Mouse (Mus musculus) c-Kit-positive CD71-positive TER-119-positive erythroid progenitor cells, embryonic 14.5 days (primary cell): Measurements from ENCODE around the gene Alyref.
"Not testable (repeated sequence)": the region's sequence is repeated elsewhere in the genome, so short reads cannot be mapped to it uniquely, and the experiment has no call there.

ENCODE experiments used
- DNase-seq: peaks from one replicate; pipeline ENCODE4 v3.0.0-alpha.2; 2013; ENCODE audit warnings: low spot score

The Alyref gene

DNA sequence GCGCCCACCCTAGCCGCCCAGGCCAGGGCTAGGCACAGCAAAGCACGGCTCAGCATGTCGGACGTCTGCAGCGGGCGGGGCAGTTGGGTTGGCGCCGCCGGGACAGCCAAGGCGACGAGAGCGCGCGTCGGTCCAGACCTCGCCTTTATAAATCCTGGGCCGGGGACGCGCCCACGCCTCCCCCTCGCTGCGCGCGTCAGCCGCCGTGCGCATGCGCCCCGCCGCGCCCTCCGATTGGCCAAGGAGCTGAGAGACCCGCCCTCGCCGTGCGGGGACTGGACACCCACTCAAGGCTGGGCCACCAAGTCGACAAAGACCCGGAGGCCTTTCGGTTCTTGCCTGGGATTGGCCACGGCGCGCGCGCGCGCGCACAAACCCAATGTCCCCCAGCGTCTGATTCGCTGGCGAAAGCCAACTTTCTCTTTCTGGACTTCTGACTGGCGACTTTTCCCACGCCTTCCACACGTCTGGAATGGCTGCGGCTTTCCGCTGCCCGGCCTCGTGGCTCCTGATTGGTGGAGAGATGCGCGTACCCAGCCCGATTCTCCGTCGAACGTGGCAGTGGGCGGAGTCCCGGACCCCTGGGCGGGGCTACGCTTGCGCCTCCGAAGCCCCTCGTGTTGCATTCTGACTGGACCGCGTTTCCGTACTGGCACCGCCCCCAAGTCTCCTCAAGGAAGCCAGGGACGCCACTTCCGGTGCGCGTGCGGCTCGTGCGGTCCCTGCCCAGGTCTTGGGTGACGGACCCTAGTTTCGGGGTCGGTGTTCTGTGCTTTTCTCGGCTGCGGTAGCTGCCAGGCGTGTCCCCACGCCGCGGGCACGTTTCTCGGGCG, 25.2 kb downstream of the Alyref start, which contains the start of gene P4hb:
Gene P4hb, minus strand, starts transcription at position 502 of the 833 bp plus-strand sequence.
- peak; percentile 98 for DNase-seq

DNA sequence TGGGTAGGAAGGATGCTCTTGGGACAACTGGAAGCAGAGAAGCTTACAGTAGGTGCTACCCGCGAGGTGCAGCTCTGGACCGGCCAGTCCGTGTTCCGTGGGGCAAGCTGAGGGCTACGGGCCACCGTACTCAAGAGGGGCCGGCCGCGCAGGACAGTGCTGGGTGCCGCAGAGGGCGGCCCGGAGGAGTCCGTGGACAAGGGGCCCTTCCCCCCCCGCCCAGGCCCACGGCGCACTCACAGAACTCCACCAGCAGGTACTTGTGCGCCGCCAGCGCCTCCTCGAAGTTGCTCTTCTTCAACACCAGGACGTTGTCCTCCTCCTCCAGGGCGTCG, 25.8 kb downstream of the Alyref start:
- no peak for DNase-seq

DNA sequence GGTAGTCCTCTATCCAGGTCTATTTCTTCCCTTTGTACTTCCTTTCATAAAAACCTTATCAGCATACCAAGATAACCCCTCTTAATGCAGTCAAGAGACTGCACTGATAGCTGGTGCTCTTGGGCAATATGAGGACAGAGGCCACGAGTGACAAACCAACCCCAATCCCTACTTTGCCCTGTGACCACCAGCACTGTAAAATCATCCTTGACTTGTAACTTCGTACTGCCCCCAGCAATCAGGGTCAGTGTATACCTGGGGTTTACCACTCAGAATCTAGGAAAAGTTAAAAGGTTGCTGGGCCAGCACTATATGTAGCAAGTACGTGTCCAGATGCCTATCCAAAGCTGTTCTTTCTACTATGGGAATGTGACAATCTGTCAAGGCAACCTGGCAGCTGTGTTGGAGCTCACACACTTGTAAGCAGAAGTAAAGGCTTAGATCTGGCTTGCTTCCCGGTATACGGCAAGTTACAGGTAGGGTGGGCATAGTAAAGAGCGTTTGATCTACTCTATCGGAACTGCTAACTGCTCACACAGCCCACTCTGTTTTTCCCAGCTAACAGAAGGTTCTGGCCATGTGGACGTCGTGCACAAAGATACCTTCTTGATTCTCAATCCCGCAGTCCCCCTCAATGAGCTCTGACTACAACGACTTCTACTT, 26.3 kb downstream of the Alyref start:
- no peak for DNase-seq

DNA sequence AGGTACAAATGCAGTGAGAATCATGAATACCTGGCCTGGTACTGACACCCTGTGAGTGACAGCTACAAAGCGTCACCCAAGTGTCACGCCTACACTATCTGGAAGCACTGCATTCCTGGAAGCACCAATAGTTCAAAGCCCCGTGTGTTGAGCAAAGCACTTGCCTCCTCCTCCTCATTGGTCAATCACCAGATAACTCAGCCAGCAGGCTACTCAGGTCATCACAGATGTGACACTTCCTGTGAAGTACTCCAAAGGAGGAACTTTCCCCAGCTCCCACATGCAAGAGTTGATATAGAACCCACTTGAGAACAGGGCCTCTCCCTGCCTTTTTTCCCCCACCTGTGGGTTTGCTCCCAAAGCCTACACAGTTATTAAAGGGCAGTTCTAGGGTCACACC, 27.0 kb downstream of the Alyref start:
- DNase-seq, result no peak

DNA sequence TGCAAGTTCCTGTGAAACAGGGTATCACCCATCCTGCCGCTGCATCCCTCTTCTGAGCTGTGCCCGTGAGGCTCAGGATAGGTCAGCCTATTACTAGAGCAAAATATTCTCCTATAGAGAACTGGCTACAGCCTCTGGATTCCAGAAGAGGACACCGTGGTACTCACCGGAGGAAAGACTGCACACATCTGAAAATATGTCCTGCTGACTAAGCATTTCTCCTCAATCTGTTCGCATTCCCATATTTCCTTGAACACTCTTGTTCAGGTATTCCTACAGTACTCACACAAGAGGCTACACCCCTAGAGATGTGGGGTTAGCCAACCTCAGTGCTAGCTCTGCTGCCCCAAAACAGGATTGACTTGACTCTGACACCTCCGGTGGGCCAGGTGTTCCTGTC, 29.8 kb downstream of the Alyref start:
- no peak for DNase-seq

DNA sequence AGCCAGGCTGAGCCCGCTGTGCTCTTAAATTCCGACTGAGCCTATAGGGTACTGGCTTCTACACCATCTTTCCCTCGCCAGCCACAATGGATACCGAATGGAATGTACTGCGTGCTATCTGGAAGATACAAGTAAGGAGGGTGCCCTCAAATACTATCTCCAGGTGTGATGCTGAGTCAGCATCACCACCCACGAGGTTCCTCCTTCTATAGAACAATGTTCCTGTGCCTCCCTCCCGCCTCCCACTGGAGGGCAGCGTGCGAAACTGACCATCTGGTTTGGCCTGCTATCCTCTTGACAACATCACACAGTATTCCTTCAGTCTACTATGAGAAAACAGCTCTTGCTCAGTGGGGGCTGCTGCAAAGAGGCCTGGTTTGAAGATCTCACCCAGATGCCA, 33.1 kb downstream of the Alyref start:
- DNase-seq, result no peak

DNA sequence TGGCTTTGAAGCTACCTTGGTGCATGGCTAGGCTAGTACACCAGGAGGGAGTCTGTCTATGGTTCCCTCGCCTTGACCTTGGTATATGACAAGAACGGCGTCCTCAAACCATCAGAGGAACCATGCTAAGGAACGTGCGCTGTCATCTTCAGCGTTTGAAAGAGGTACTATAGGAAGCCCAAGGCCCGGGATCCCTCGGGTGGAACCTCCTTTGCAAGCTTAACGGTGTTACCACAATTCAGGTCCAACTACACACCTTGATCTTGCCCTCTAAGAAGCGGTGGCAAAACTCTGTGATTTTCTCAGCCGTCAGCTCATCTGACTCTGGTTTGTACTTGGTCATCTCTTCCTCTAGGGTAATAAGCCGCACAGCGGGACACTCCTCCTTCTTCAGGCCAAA, 35.2 kb downstream of the Alyref start:
- no peak for DNase-seq

DNA sequence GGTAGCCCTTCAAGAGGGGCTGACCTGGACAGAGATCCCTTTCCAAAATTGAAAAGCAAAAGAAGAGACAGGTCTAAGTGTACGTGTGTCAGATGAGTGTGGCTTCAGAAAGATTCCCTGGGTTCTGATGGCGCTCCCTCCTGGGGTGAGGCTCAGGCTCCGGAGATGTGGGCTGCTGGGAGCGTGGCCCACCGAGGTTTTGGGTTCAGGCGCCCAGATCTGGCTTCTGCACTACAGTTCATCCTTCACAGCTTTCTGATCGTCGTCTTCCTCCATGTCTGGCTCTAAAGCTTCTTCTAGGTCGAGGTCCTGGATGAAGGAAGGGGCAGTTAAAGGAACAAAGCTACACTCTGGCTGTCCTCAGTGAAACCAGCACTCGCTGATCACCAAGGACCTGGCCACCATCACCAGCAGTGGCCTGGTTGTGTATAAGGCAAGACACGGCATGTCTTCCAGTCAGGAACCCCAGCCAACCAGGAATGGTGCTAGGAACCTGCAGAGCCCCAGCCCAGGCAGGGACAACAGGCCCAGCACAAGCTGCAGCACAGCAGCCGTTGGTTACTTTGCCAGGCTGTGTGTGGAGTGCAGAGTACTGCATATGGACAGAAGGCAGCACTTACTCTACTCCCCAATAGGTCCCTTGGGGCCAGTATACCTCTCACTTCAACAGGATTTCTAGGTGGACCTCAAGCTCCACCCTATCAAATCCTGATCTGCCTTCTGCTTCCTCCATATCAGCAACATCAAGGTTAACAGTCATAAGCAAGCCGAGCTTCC, 37.0 kb downstream of the Alyref start:
- DNase-seq, result no peak

DNA sequence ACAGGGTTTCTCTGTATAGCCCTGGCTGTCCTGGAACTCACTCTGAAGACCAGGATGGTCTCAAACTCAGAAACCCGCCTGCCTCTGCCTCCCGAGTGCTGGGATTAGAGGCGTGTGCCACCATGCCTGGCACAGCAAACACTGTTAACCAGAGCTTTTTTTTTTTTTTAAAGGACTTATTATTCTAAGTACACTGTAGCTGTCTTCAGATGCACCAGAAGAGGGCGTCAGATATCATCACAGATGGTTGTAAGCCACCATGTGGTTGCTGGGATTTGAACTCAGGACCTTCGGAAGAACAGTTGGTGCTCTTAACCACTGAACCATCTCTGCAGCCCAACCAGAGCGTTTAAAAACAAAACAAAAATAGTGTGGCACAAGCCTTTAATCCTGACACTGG, 39.3 kb downstream of the Alyref start:
- not testable (repeated sequence) for DNase-seq

DNA sequence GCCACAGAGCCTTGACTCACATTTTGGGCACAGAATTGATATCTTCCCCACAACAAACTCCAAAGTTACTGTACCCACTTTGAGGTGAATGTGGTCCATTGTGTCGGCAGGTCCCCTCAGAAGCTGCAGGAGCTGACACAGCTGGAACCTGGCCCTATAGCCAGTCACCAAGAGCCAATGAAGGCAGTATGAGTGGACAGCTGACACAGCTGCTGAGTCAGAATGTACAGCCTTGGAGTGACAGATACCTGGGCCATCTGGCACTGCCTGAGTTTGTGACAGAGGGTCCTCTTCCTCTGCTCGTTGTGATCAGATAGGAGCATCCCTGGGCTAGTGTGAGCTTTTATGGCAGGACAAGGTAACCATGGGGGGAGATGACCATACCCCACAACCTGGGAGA, 42.9 kb downstream of the Alyref start:
- DNase-seq, result no peak

DNA sequence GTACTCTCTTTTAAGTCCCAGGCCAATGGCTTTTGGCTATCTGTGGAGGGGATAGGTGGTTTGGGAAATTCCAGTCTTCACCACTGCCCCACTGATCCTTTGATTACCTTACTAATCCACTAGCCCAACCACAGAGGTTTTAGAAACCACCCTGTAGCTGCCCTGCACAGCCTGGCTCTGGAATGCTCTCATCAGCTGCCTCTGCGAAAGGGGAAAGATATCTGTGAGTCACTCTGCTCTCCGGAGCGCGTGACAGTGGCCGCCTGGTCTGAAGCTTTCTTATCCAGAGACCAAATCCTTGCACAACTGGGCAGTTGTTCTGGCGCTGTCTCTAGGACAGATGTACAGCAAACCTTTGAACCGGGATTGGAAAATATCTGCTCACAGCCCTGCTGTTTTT, 43.3 kb downstream of the Alyref start:
- DNase-seq, result no peak

DNA sequence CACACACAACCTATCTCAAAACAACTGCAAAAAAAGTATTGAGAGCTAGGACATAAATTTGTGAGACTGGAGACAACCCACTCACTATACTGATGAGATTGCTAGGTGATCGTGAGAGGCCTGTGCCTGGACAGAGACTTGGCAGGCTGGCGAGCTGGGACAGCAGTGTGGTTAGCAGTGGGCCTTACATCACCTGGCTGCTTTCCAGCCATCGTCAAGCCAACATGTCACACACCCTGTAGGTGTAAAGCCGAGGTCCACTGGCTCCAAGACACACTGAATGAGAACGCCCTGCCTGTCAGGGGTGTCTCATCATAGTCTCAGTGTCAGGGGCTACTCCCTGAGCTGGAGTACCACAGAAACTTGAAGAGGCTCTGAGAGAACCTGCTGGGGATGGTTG, 45.4 kb downstream of the Alyref start:
- no peak for DNase-seq

DNA sequence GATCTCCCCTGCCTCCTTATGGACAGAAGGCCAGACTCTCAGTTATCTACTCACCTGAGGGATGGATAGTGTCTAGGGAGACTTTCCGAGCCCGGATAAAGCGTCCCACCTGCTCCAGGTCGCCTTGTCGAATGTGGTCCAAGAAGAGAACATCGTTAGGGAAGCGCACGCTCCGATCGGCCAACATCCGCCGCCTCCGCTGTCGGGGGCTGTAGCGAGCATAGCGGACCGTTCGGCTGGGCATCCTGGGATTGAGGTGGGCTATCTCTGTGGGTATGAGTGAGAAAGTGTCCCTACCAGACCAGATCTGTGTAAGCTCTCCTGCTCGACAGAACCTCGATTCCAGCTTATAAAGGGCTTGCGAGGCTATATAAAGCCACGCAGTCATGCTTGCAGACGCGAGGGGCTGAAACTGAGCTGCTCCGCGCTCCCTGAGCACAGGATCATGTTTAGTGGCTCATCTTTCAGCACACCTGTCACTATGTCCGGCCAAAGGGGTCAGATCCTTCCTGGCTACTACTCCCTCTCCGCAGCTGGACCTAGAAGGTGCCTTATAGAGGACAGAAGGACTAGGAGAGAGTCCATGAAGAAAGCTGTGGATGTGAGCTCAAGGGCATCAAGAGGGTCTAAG, 47.2 kb downstream of the Alyref start, which contains the start of gene Ppp1r27:
Gene Ppp1r27, minus strand, starts transcription at position 323 of the 631 bp plus-strand sequence.
- DNase-seq, result no peak

DNA sequence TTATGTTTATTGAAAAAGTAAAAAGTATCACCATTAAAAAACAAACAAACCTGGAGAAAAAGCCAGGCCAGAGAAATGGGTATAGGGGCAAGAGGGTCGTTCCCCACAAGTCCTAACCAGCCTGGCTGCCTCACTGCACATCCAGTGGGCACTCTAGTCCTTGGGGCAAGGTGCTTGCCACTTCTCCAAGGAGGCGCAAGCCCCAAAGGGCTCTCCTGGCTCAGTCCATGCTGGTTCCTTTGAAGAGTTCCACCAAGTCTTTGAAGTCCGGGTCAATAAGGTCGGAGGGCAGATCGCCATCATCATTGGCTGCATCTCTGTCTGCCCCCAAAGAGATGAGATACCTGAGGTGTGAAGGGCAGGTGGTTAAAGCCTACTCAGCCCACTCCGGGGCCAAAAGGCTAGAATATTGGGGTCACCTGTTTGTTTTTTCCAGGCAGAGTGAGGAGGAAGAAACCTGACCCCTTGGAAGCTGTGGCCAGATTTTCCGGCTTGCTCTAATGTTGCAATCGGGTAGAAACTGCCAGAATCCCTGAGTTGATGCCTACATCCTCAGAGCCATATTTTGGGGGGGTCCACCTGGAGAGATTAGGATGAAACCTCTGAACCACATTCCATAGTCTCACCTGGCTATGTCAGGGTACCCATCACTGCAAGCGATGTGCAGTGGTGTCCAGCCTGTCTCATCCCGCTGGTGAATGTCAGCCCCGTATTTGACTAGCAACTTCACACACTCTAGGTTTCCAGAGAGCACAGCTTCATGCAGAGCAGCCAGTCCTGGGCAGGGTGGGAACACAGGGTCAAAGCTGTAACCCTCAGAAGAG, 48.0 kb downstream of the Alyref start:
- DNase-seq, result no peak

DNA sequence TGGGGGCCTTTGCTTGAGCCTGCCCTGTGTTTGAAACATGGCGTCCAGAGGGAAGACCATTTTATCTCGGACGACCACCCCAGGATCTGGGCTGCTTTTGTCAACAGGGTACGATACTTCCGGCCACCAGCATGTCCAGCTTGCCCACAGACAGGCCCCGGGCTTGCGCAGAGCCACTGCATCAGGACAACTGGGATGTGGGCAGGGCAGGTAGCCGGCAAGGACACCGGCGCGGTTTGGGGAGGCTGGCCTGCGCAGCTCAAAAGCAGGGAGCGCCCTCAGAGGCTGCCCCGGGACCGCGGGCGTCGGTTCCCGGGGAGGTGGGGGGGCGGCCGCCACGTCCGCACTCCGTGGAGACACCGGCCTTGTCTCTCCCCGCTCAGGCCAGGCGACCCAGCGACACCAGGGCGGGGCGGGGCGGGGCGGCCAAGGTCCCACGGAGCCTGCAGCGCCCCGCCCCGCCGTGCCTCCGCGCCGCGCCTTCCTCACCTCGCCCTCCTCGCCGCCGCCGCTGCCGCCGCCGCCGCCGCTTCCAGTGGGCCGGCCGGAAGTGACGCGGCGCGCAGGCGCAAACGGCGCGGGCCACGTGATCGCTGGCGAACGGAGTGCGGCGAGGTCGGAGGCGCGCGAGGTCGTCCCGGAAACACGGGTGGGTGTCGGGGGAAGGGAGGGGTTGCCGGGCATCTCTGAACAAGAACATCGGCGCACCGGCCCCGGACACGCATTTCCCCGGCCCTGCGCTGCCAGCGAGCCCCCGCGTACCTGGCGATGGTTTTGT, 48.8 kb downstream of the Alyref start, which contains the start of gene Mcrip1:
Gene Mcrip1, minus strand, starts transcription at position 560 of the 778 bp plus-strand sequence.
- DNase-seq, result peak; percentile 87

DNA sequence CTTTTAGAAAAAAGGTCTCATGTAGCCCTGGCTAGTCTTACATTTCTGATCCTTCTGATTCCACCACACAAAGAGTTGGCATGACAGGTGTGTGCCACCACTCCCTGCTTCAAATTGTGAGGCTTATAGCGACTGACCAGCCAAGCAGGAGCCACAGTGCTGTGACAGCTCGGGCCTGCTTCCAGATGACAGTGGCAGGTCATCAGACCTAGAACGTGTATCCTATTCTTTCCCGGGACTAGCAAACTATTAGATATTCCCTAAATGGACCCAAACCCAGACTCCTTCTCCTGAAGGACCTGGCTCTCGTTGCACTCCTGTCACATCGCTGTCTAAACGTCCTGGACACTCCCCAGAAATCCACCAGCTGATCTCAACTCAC, 49.4 kb downstream of the Alyref start:
- peak; percentile 16 for DNase-seq

DNA sequence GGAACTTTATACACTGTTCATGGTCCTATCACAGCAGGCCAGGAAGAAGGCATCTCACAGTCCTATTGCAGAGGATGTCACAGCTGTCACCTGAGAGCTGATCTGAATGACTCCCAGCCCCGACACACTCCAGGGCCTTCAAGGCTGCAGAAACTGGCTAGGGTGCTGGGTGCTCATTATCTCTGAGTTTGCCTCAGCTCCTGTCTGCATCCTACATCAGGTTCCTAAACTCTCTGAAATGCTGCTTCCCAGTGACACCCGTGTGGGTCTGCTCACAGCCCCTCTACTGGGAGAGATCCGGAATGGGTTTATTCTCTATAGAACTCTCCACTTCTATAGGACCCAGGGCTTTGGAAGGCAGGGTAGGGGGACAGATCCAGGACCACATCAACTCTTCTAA, 50.0 kb downstream of the Alyref start:
- DNase-seq, result no peak

DNA sequence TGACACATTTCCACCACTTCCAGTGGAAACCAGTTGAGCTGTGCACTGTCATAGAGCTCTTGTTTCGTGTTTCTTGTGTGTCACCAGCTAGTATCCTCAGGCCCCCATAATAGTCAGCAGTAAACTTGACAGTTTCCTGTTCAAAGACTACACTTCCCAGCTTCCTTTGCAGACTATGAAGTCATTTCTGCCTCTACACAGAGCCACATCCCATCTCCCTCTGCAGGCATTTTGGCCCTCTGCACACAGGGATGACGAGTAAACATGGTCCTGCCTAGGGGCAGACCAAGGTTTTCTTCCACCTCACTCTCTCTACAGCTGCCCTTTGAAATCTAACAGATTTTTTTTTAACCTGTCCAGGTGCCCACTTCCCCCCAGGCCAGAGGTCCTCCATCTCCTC, 50.7 kb downstream of the Alyref start:
- no peak for DNase-seq

DNA sequence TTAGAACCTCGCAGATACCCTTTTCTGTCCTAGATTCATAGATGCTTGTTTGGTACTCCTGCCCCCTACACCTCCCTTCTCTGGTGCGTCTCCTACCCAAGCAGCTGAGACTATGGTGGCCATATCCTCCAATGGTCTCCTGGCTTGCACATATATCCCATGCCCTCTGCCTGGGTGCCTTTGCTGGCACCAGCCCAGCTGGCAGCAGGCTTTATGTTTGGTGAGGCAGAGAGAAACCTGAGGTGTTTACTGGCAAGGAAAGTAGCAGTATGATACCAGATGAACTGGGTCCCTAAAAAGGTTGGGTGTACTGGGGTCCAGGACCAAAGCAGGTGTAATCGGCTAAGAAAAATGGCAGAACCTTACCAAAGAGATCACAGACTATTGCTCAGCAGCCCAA, 52.2 kb downstream of the Alyref start:
- no peak for DNase-seq

DNA sequence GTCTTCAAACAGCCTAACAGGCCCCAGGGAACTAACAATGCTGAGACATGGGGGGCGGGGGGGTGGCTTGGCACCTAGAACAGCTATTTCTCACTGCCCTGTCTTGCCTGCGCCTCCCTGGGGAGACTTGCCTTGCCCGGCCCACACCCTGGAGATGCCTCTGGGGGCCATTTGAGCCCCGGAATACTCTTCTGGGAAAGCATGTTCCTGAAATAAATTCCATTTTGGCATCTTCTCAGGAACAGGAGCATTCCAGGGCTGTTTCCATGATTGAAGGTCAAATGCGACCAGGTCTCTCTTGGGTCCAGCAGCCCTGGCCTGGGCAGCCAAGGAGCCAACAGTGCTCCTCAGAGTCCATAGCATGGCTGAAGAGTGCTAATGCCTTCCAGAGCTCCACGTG, 55.8 kb downstream of the Alyref start:
- no peak for DNase-seq
